13 mouse cellular contexts compared by ENCODE assay signal in the genomic region with DNA sequence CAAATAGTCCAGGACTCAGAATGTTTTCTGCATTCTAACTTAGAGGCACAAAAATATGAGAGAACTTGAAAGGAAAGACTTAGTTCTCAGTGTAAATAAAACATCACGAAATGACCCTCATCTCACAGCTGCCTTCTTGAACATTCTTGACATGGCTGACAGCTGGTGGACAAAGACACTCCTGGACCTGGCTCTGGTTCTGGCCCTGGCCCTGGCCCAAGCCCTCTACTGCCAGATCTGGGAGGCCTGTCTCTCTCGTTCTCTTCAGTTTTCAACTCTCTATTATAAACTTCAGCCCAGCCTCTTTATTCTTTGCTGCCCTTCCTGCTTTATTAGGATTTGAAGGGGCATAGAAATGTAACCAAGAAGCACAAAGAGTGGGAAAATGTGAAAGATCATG.
DNase-seq lines count a peak whose midpoint lies in the region; ATAC-seq and TF ChIP-seq lines count a peak whose summit lies in the region.
"Had no signal": no experiment of that assay in that cellular context is flagged by ENCODE, and none has a peak within 500 bp of the region (broad histone marks: within the 10 kb centered on the region; RNA-seq: fewer than 3 reads in every experiment).

No protein-coding gene starts in this region.

- no peaks in the 10 kb centered on the region for H3K27me3 ChIP-seq in hindbrain, embryonic 16.5 days (replicated peaks; ENCODE audit: control insufficient read depth, insufficient read depth, low read length)
- H3K27me3 ChIP-seq in hindbrain, embryonic 12.5 days = no peaks in the 10 kb centered on the region
- H3K27me3 ChIP-seq: embryonic facial prominence, embryonic 12.5 days; intestine, embryonic 15.5 days had no signal

- peak; percentile 7 for DNase-seq in adrenal gland, postnatal 25 days
- no peak for DNase-seq in adrenal gland, adult 18-20 months (ENCODE audit: low spot score in 2 of 2)
- peak; percentile 61 for DNase-seq in brain, embryonic 14.5 days (ENCODE audit: low read depth)
- peak; percentile 74 for DNase-seq in heart, postnatal 4 days
- DNase-seq in liver = no peak
- DNase-seq in left cerebral cortex, adult 9 months (ENCODE audit: low spot score in 2 of 2) = no peak
- DNase-seq: retina, postnatal 1 day had no signal

- TF ChIP-seq CTCF in brain, embryonic 14.5 days (IDR thresholded peaks at IDR 0.05; ENCODE audit: borderline replicate concordance, extremely low read depth, insufficient read depth, insufficient read length) = no peak

- WGBS in hindbrain, embryonic 16.5 days = 42% methylated on average over 2 of the region's 2 CpGs
- 71% methylated on average over 2 of the region's 2 CpGs for WGBS in hindbrain, embryonic 12.5 days

- no peak overlapping the region for H3K4me2 ChIP-seq in hindbrain, embryonic 16.5 days (ENCODE audit: low read length)
- no peak overlapping the region for H3K4me2 ChIP-seq in hindbrain, embryonic 12.5 days (replicated peaks)
- H3K4me2 ChIP-seq: embryonic facial prominence, embryonic 12.5 days; intestine, embryonic 15.5 days had no signal

- H3K9ac ChIP-seq in hindbrain, embryonic 16.5 days (ENCODE audit: low read depth, low read length) = no peak overlapping the region
- H3K9ac ChIP-seq in hindbrain, embryonic 12.5 days = no peak overlapping the region
- H3K9ac ChIP-seq: embryonic facial prominence, embryonic 12.5 days; intestine, embryonic 15.5 days; liver, embryonic 14.5 days had no signal

- H3K27ac ChIP-seq in hindbrain, embryonic 16.5 days (ENCODE audit: low read depth, low read length) = no peak overlapping the region
- H3K27ac ChIP-seq in hindbrain, embryonic 12.5 days = no peak overlapping the region
- H3K27ac ChIP-seq: embryonic facial prominence, embryonic 12.5 days; intestine, embryonic 15.5 days; liver, embryonic 14.5 days; stomach, postnatal 0 days had no signal

- no peak overlapping the region for H3K4me3 ChIP-seq in hindbrain, embryonic 16.5 days (ENCODE audit: low read length)
- H3K4me3 ChIP-seq in hindbrain, embryonic 12.5 days = no peak overlapping the region
- H3K4me3 ChIP-seq: embryonic facial prominence, embryonic 12.5 days; intestine, embryonic 15.5 days had no signal

- no peaks in the 10 kb centered on the region for H3K36me3 ChIP-seq in hindbrain, embryonic 16.5 days (ENCODE audit: control insufficient read depth, insufficient read depth, low read length)
- H3K36me3 ChIP-seq in hindbrain, embryonic 12.5 days = no peaks in the 10 kb centered on the region
- H3K36me3 ChIP-seq: embryonic facial prominence, embryonic 12.5 days; intestine, embryonic 15.5 days had no signal

- no peaks in the 10 kb centered on the region for H3K9me3 ChIP-seq in hindbrain, embryonic 16.5 days (ENCODE audit: control insufficient read depth, low read length)
- no peaks in the 10 kb centered on the region for H3K9me3 ChIP-seq in hindbrain, embryonic 12.5 days (replicated peaks)
- H3K9me3 ChIP-seq: embryonic facial prominence, embryonic 12.5 days; intestine, embryonic 15.5 days had no signal

- no peaks in the 10 kb centered on the region for H3K4me1 ChIP-seq in hindbrain, embryonic 16.5 days (ENCODE audit: control insufficient read depth, insufficient read depth, low read depth, low read length)
- 0 out of 2 replicates have a peak, but pooled peaks cover 2% of the 10 kb centered on the region for H3K4me1 ChIP-seq in hindbrain, embryonic 12.5 days
- H3K4me1 ChIP-seq: embryonic facial prominence, embryonic 12.5 days; intestine, embryonic 15.5 days had no signal

- no peak for TF ChIP-seq POLR2A in brain, embryonic 14.5 days (IDR thresholded peaks at IDR 0.05; ENCODE audit: borderline replicate concordance, extremely low read depth, insufficient read depth, insufficient read length, poor library complexity, severe bottlenecking)

- ATAC-seq in hindbrain, embryonic 16.5 days = peak; percentile 76; the same call in 1 of the 2 replicates
- ATAC-seq in hindbrain, embryonic 12.5 days (ENCODE audit: low FRiP score) = no peak
- ATAC-seq: intestine, embryonic 15.5 days had no signal

Comparison
In these comparisons a context has a peak if more than half of its experiments do, and no peak if none do; other contexts are left out.
1. DNase-seq: peak in adrenal gland, postnatal 25 days (single experiment), brain, embryonic 14.5 days (single experiment) and heart, postnatal 4 days (single experiment); none in adrenal gland, adult 18-20 months (0 of 2), liver (single experiment) and left cerebral cortex, adult 9 months (0 of 2).